Mouse (Mus musculus) spleen, embryonic (tissue): Measurements from ENCODE around the gene Palld.

Experiments used
- CTCF ChIA-PET: fragments of 350-600 bp; sonication (Branson Sonifier 250); formaldehyde crosslinking; loops from one replicate; lab custom pipeline; 2022; lab: Charles Lee

The Palld gene

GRCm38 (mm10) chr8:61775936-61776335 lies 126.6 kb downstream of the Palld start:
- CTCF ChIA-PET: no interaction called here

GRCm38 (mm10) chr8:61774161-61774560 lies 128.3 kb downstream of the Palld start:
- CTCF ChIA-PET: interaction anchor here (0.5 kb wide), 1 partner anchor 16 kb away, joined by 3 read pairs; no protein-coding TSS in a partner anchor

GRCm38 (mm10) chr8:61773595-61774088 lies 128.8 kb downstream of the Palld start:
- CTCF ChIA-PET: interaction anchor here (0.5 kb wide), 1 partner anchor 16 kb away, joined by 3 read pairs; no protein-coding TSS in a partner anchor

GRCm38 (mm10) chr8:61771328-61771727 lies 131.2 kb downstream of the Palld start:
- CTCF ChIA-PET: no interaction called here

- CTCF ChIA-PET: no interaction called here
Observed at GRCm38 (mm10) chr8:61769340-61769879, 133.1 kb downstream of the Palld start.

- CTCF ChIA-PET: no interaction called here
Observed at GRCm38 (mm10) chr8:61760190-61760578, 142.3 kb downstream of the Palld start.

- CTCF ChIA-PET: no interaction called here
Observed at GRCm38 (mm10) chr8:61759327-61760189, 142.9 kb downstream of the Palld start.

- CTCF ChIA-PET: no interaction called here
Observed at GRCm38 (mm10) chr8:61758686-61759326, 143.7 kb downstream of the Palld start.

GRCm38 (mm10) chr8:61756971-61757965 lies 145.2 kb downstream of the Palld start:
- CTCF ChIA-PET: interaction anchor here (0.6 kb wide), 1 partner anchor 17 kb away, joined by 3 read pairs; no protein-coding TSS in a partner anchor

- CTCF ChIA-PET: no interaction called here
Observed at GRCm38 (mm10) chr8:61755186-61755585, 147.3 kb downstream of the Palld start.

- CTCF ChIA-PET: no interaction called here
Observed at GRCm38 (mm10) chr8:61747070-61747469, 155.4 kb downstream of the Palld start.

GRCm38 (mm10) chr8:61745181-61745980 lies 157.1 kb downstream of the Palld start:
- CTCF ChIA-PET: no interaction called here

GRCm38 (mm10) chr8:61743764-61744562 lies 158.5 kb downstream of the Palld start:
- CTCF ChIA-PET: no interaction called here

- CTCF ChIA-PET: no interaction called here
Observed at GRCm38 (mm10) chr8:61737465-61737864, 165.0 kb downstream of the Palld start.

GRCm38 (mm10) chr8:61736739-61737243 lies 165.7 kb downstream of the Palld start:
- CTCF ChIA-PET: no interaction called here

- CTCF ChIA-PET: no interaction called here
Observed at GRCm38 (mm10) chr8:61736117-61736516, 166.4 kb downstream of the Palld start.

- CTCF ChIA-PET: no interaction called here
Observed at GRCm38 (mm10) chr8:61734164-61734563, 168.3 kb downstream of the Palld start.

- CTCF ChIA-PET: no interaction called here
Observed at GRCm38 (mm10) chr8:61732184-61732583, 170.3 kb downstream of the Palld start.
